ENCODE assay signal across 7 mouse cellular contexts in genomic region chr8:11085244-11085643, GRCm38 (mm10).
DNase-seq lines count a peak whose midpoint lies in the region; ATAC-seq lines count a peak whose summit lies in the region.

No protein-coding gene starts in this region.

- 79% methylated on average over 1 of the region's 1 CpGs for WGBS in heart, embryonic 12.5 days
- WGBS in forebrain, embryonic 16.5 days: 68% methylated on average over 1 of the region's 1 CpGs

- no peaks in the 10 kb centered on the region for H3K9me3 ChIP-seq in heart, embryonic 12.5 days (replicated peaks)
- no peaks in the 10 kb centered on the region for H3K9me3 ChIP-seq in forebrain, embryonic 16.5 days (ENCODE audit: control insufficient read depth, low read length)

- no peaks in the 10 kb centered on the region for H3K27me3 ChIP-seq in heart, embryonic 12.5 days (replicated peaks)
- no peaks in the 10 kb centered on the region for H3K27me3 ChIP-seq in forebrain, embryonic 16.5 days (replicated peaks; ENCODE audit: control insufficient read depth, insufficient read depth, low read length)

- H3K27ac ChIP-seq in heart, embryonic 12.5 days (ENCODE audit: poor library complexity, severe bottlenecking): peak overlapping the region; percentile 9; the same call in 1 of the 2 replicates
- H3K27ac ChIP-seq in forebrain, embryonic 16.5 days (ENCODE audit: low read length): no peak overlapping the region

- H3K4me1 ChIP-seq in heart, embryonic 12.5 days (replicated peaks): peaks cover 6% of the 10 kb centered on the region; the same call in 1 of the 2 replicates
- H3K4me1 ChIP-seq in forebrain, embryonic 16.5 days (replicated peaks; ENCODE audit: control insufficient read depth, insufficient read depth, low read length): 0 out of 2 replicates have a peak, but pooled peaks cover 2% of the 10 kb centered on the region

- no peak overlapping the region for H3K4me2 ChIP-seq in heart, embryonic 12.5 days
- no peak overlapping the region for H3K4me2 ChIP-seq in forebrain, embryonic 16.5 days (ENCODE audit: low read length)

- peak; percentile 93 for DNase-seq in NIH3T3 (ENCODE audit: low read depth)
- DNase-seq in adrenal gland, postnatal 10 days: peak; percentile 77
- peak; percentile 78 for DNase-seq in lung, postnatal 14 days
- DNase-seq in cerebellum, postnatal 4 days (ENCODE audit: low spot score in 2 of 2): no peak
- no peak for DNase-seq in kidney, postnatal 36 days

- no peak for ATAC-seq in heart, embryonic 12.5 days (ENCODE audit: insufficient number of reproducible peaks, low FRiP score)
- ATAC-seq in forebrain, embryonic 16.5 days: no peak

- H3K9ac ChIP-seq in heart, embryonic 12.5 days: 0 out of 2 replicates have a peak overlapping the region, but pooled peaks have one; percentile 22
- H3K9ac ChIP-seq in forebrain, embryonic 16.5 days (replicated peaks; ENCODE audit: low read depth, low read length): no peak overlapping the region

- no peak overlapping the region for H3K4me3 ChIP-seq in heart, embryonic 12.5 days
- H3K4me3 ChIP-seq in forebrain, embryonic 16.5 days (replicated peaks; ENCODE audit: low read length): no peak overlapping the region

- H3K36me3 ChIP-seq in heart, embryonic 12.5 days: no peaks in the 10 kb centered on the region
- H3K36me3 ChIP-seq in forebrain, embryonic 16.5 days (ENCODE audit: control insufficient read depth, insufficient read depth): no peaks in the 10 kb centered on the region

Comparison
In these comparisons a context has a peak if more than half of its experiments do, and no peak if none do; other contexts are left out.
1. DNase-seq: peak in NIH3T3 (single experiment), adrenal gland, postnatal 10 days (single experiment) and lung, postnatal 14 days (single experiment); none in cerebellum, postnatal 4 days (0 of 2) and kidney, postnatal 36 days (0 of 2).